Mouse (Mus musculus) myocyte (in vitro differentiated cells): ENCODE measurements around the gene Lgr6. TPM values are rescaled to one million over a fixed set of nuclear protein-coding genes. Genes with fewer than 3 reads are reported as not detected.

ENCODE experiments used
- H3K27me3 ChIP-seq: one replicate; pipeline ENCODE4 v1.6.1; 2011; ENCODE audit not compliant: control insufficient read depth, insufficient read depth, insufficient read length
- H3K36me3 ChIP-seq: one replicate; pipeline ENCODE4 v1.6.1; 2011; ENCODE audit not compliant: control insufficient read depth, insufficient read depth
- H3K4me2 ChIP-seq: one replicate; pipeline ENCODE4 v1.6.1; 2011; ENCODE audit warnings: low read depth, control low read depth
- H3K4me3 ChIP-seq: one replicate; pipeline ENCODE4 v1.5.1; 2011; ENCODE audit warnings: mild to moderate bottlenecking, control low read depth, moderate library complexity
- H3K79me2 ChIP-seq: one replicate; pipeline ENCODE4 v1.6.1; 2011; ENCODE audit not compliant: control insufficient read depth, insufficient read depth
- H3ac ChIP-seq: one replicate; pipeline ENCODE4 v1.6.1; 2011; ENCODE audit not compliant: control insufficient read depth, insufficient read length
- CEBPB ChIP-seq: IDR thresholded peaks from 2 replicates; pipeline ENCODE4 v1.6.1; 2011; ENCODE audit warnings: mild to moderate bottlenecking, moderate library complexity; ENCODE audit not compliant: poor library complexity, insufficient read depth, severe bottlenecking
- E2F4 ChIP-seq: IDR thresholded peaks from one replicate; pipeline ENCODE4 v1.6.1; 2011; ENCODE audit warnings: mild to moderate bottlenecking, control low read depth, moderate library complexity; ENCODE audit not compliant: insufficient read depth
- MAX ChIP-seq: IDR thresholded peaks from one replicate; pipeline ENCODE4 v1.6.1; 2011; ENCODE audit warnings: low read depth, mild to moderate bottlenecking, control low read depth
- MYOD1 ChIP-seq, 3 experiments: IDR thresholded peaks; one replicate each; pipeline ENCODE4 v1.6.1; 2011; ENCODE audit warnings: control low read depth in 2 of 3, low read depth in 2 of 3, mild to moderate bottlenecking in 2 of 3, moderate library complexity in 1 of 3; ENCODE audit not compliant: insufficient read length in 2 of 3, control insufficient read depth in 1 of 3
- MYOG ChIP-seq, 3 experiments: IDR thresholded peaks; one replicate each; pipeline ENCODE4 v1.6.1; 2011; ENCODE audit warnings: control low read depth in 2 of 3, low read depth in 2 of 3, mild to moderate bottlenecking in 2 of 3; ENCODE audit not compliant: insufficient read length in 2 of 3, control insufficient read depth in 1 of 3, insufficient read depth in 1 of 3
- POLR2A ChIP-seq: IDR thresholded peaks from one replicate; pipeline ENCODE4 v1.6.1; 2011; ENCODE audit warnings: low read depth, mild to moderate bottlenecking, control low read depth, moderate library complexity; ENCODE audit not compliant: insufficient read length
- POLR2AphosphoS2 ChIP-seq: IDR thresholded peaks from one replicate; pipeline ENCODE4 v1.6.1; 2011; ENCODE audit warnings: low read depth, control low read depth; ENCODE audit not compliant: insufficient read length
- REST ChIP-seq: IDR thresholded peaks from one replicate; pipeline ENCODE4 v1.6.1; 2011; ENCODE audit warnings: mild to moderate bottlenecking, control low read depth, moderate library complexity; ENCODE audit not compliant: insufficient read depth, insufficient read length
- SRF ChIP-seq: IDR thresholded peaks from one replicate; pipeline ENCODE4 v1.6.1; 2011; ENCODE audit warnings: low read depth; ENCODE audit not compliant: control insufficient read depth, insufficient read length
- TCF12 ChIP-seq: IDR thresholded peaks from one replicate; pipeline ENCODE4 v1.6.1; 2011; ENCODE audit warnings: mild to moderate bottlenecking, control low read depth; ENCODE audit not compliant: poor library complexity, insufficient read depth, severe bottlenecking
- TCF3 ChIP-seq: IDR thresholded peaks from one replicate; pipeline ENCODE4 v1.6.1; 2011; ENCODE audit warnings: low read depth, control low read depth; ENCODE audit not compliant: insufficient read length
- USF1 ChIP-seq: IDR thresholded peaks from one replicate; pipeline ENCODE4 v1.6.1; 2011; ENCODE audit warnings: low read depth, mild to moderate bottlenecking, control low read depth, moderate library complexity
- polyA plus RNA-seq: library from polyadenylated mRNA; unstranded; fragments of >200 nt; fragmentation: generic; extraction: Trizol; gene quantifications from one replicate; pipeline ENCODE4 v1.2.1, GENCODE M21; 2012; ENCODE audit warnings: missing spikeins

Gene Lgr6
- polyA plus RNA-seq, 1 experiment, result 2.1 TPM

GRCm38 (mm10) chr1:135129543-135130183 is 24.6 kb upstream of the Lgr6 start:
- Histone ChIP-seq H3K79me2 (no peaks in the 10 kb centered on the region), H3K36me3 (no peaks in the 10 kb centered on the region), H3ac (no peak overlapping the region), H3K27me3 (no peaks in the 10 kb centered on the region), H3K4me3 (no peak overlapping the region), H3K4me2 (peak overlapping the region; percentile 52)
- TF ChIP-seq MYOG (IDR thresholded peaks at IDR 0.05; ENCODE audit: control insufficient read depth in 1 of 3, insufficient read depth in 1 of 3, insufficient read length in 2 of 3, low read depth in 2 of 3) (no peak), TCF3 (no peak), SRF (no peak), USF1 (no peak), POLR2AphosphoS2 (no peak), MAX (no peak), POLR2A (no peak), REST (no peak), E2F4 (no peak), MYOD1 (IDR thresholded peaks at IDR 0.05; ENCODE audit: control insufficient read depth in 1 of 3, insufficient read length in 2 of 3, low read depth in 2 of 3) (no peak)

- no peaks in the 10 kb centered on the region for H3K27me3 ChIP-seq
- peak overlapping the region; percentile 52 for H3K4me2 ChIP-seq
- H3K79me2 ChIP-seq, result no peaks in the 10 kb centered on the region
- TF ChIP-seq MYOD1 (IDR thresholded peaks at IDR 0.05; ENCODE audit: control insufficient read depth in 1 of 3, insufficient read length in 2 of 3, low read depth in 2 of 3) (peak in 2 of 3 experiments; percentile 65 to 77), TCF3 (no peak), MYOG (IDR thresholded peaks at IDR 0.05; ENCODE audit: control insufficient read depth in 1 of 3, insufficient read depth in 1 of 3, insufficient read length in 2 of 3, low read depth in 2 of 3) (peak in 1 of 3 experiments; percentile 60)
- no peaks in the 10 kb centered on the region for H3K36me3 ChIP-seq
- no peak overlapping the region for H3ac ChIP-seq
- H3K4me3 ChIP-seq, result no peak overlapping the region
Measured at GRCm38 (mm10) chr1:135128986-135129385, 23.9 kb upstream of the Lgr6 start.

- Histone ChIP-seq H3K79me2 (no peaks in the 10 kb centered on the region), H3K36me3 (no peaks in the 10 kb centered on the region), H3K27me3 (no peaks in the 10 kb centered on the region), H3K4me2 (peak overlapping the region; percentile 2), H3ac (no peak overlapping the region), H3K4me3 (no peak overlapping the region)
- no peak for TF ChIP-seq POLR2AphosphoS2
- TF ChIP-seq SRF, result no peak
- TF ChIP-seq POLR2A, result no peak
- no peak for TF ChIP-seq REST
- TF ChIP-seq CEBPB, result no peak
- TF ChIP-seq USF1, result no peak
- TF ChIP-seq MYOG (IDR thresholded peaks at IDR 0.05; ENCODE audit: control insufficient read depth in 1 of 3, insufficient read depth in 1 of 3, insufficient read length in 2 of 3, low read depth in 2 of 3), result no peak
- no peak for TF ChIP-seq E2F4
- no peak for TF ChIP-seq MYOD1 (IDR thresholded peaks at IDR 0.05; ENCODE audit: control insufficient read depth in 1 of 3, insufficient read length in 2 of 3, low read depth in 2 of 3)
- no peak for TF ChIP-seq TCF12
- TF ChIP-seq MAX, result no peak
- no peak for TF ChIP-seq TCF3
Measured at GRCm38 (mm10) chr1:135128011-135128441, 22.9 kb upstream of the Lgr6 start.

GRCm38 (mm10) chr1:135126443-135127027 is 21.5 kb upstream of the Lgr6 start:
- Histone ChIP-seq H3ac (no peak overlapping the region), H3K27me3 (no peaks in the 10 kb centered on the region)

More at GRCm38 (mm10) chr1:135126443-135127027, 21.5 kb upstream of the Lgr6 start:
- Histone ChIP-seq H3K36me3 (no peaks in the 10 kb centered on the region), H3K4me2 (peak overlapping the region; percentile 24), H3K4me3 (no peak overlapping the region), H3K79me2 (no peaks in the 10 kb centered on the region)
- no peak for TF ChIP-seq POLR2A
- no peak for TF ChIP-seq E2F4
- TF ChIP-seq TCF3, result no peak
- TF ChIP-seq TCF12, result no peak
- no peak for TF ChIP-seq USF1
- TF ChIP-seq MYOG (IDR thresholded peaks at IDR 0.05; ENCODE audit: control insufficient read depth in 1 of 3, insufficient read depth in 1 of 3, insufficient read length in 2 of 3, low read depth in 2 of 3), result no peak
- no peak for TF ChIP-seq REST
- no peak for TF ChIP-seq CEBPB
- TF ChIP-seq POLR2AphosphoS2, result no peak
- TF ChIP-seq MYOD1 (IDR thresholded peaks at IDR 0.05; ENCODE audit: control insufficient read depth in 1 of 3, insufficient read length in 2 of 3, low read depth in 2 of 3), result no peak
- TF ChIP-seq SRF, result no peak
- TF ChIP-seq MAX, result no peak
